Mouse (Mus musculus) gastrocnemius, adult 2 months (tissue): Measurements from ENCODE around the gene Vrk1. TPM values are rescaled to one million over a fixed set of nuclear protein-coding genes. Genes with fewer than 3 reads are reported as not detected.

Source experiments
- DNase-seq: peaks from one replicate; pipeline ENCODE4 v3.0.0; 2022
- H3K27ac ChIP-seq: fragments of 200-600 bp; 2 replicates; pipeline ENCODE4 v1.8.1; 2022; ENCODE audit warnings: mild to moderate bottlenecking
- H3K4me3 ChIP-seq: fragments of 200-600 bp; 2 replicates; pipeline ENCODE4 v1.8.1; 2022; ENCODE audit warnings: mild to moderate bottlenecking, moderate library complexity
- CTCF ChIP-seq: fragments of 200-600 bp; IDR thresholded peaks from 2 replicates; pipeline ENCODE4 v1.8.1; 2022; ENCODE audit warnings: antibody characterized with exemption, mild to moderate bottlenecking, moderate library complexity
- intact Hi-C: fragments of 180-260 bp; cut with DNase I; formaldehyde crosslinking; loops from one replicate; pipeline ENCODE4 v1.15.1; 2025
- total RNA-seq, 2 experiments: library from RNA; stranded (reverse); gene quantifications; 2 replicates each; pipeline ENCODE4 v1.2.3; 2021

The Vrk1 gene
- total RNA-seq, 2 experiments from 2014 or later, result 4.0 to 5.0 TPM

- Histone ChIP-seq H3K4me3 (no peak overlapping the region), H3K27ac (no peak overlapping the region)
- TF ChIP-seq CTCF, result no peak
- intact Hi-C loops, result no loop called here
- no peak for DNase-seq
Observed at GRCm38 (mm10) chr12:106008348-106009050, 1.5 kb upstream of the Vrk1 start.

- intact Hi-C loops, result no loop called here
- TF ChIP-seq CTCF, result no peak
- DNase-seq, result no peak
- H3K27ac ChIP-seq, result peak overlapping the region; percentile 68
- peak overlapping the region; percentile 75 for H3K4me3 ChIP-seq
Observed at GRCm38 (mm10) chr12:106009122-106009870, 732 bp upstream of the Vrk1 start.

- no peak overlapping the region for H3K27ac ChIP-seq
- H3K4me3 ChIP-seq, result no peak overlapping the region
- intact Hi-C loops, result loop anchor here (5.0 to 10.0 kb wide), 2 partner anchors 40 to 327 kb away; partner anchors contain the start of genes Atg2b and Gskip
- TF ChIP-seq CTCF, result no peak
- DNase-seq, result no peak
Observed at GRCm38 (mm10) chr12:106012161-106012560, 2.1 kb downstream of the Vrk1 start.

- TF ChIP-seq CTCF, result no peak
- intact Hi-C loops, result loop anchor here (10.0 kb wide), 1 partner anchor 332 kb away; the partner anchor contains the start of genes Atg2b and Gskip
- Histone ChIP-seq H3K4me3 (no peak overlapping the region), H3K27ac (no peak overlapping the region)
- no peak for DNase-seq
Observed at GRCm38 (mm10) chr12:106016265-106017012, 6.4 kb downstream of the Vrk1 start.

GRCm38 (mm10) chr12:106020063-106020462, 10.0 kb downstream of the Vrk1 start:
- intact Hi-C loops, result no loop called here
- no peak for DNase-seq
- no peak for TF ChIP-seq CTCF
- no peak overlapping the region for H3K27ac ChIP-seq
- no peak overlapping the region for H3K4me3 ChIP-seq

GRCm38 (mm10) chr12:106023652-106024051, 13.6 kb downstream of the Vrk1 start:
- H3K4me3 ChIP-seq, result no peak overlapping the region
- H3K27ac ChIP-seq, result no peak overlapping the region
- intact Hi-C loops, result no loop called here
- no peak for TF ChIP-seq CTCF
- no peak for DNase-seq

GRCm38 (mm10) chr12:106025416-106025815, 15.4 kb downstream of the Vrk1 start:
- Histone ChIP-seq H3K27ac (no peak overlapping the region), H3K4me3 (no peak overlapping the region)
- intact Hi-C loops, result no loop called here
- TF ChIP-seq CTCF, result no peak
- no peak for DNase-seq

GRCm38 (mm10) chr12:106026385-106027134, 16.5 kb downstream of the Vrk1 start:
- intact Hi-C loops, result no loop called here
- H3K27ac ChIP-seq, result no peak overlapping the region
- no peak overlapping the region for H3K4me3 ChIP-seq
- DNase-seq, result no peak
- no peak for TF ChIP-seq CTCF

GRCm38 (mm10) chr12:106027372-106027771, 17.3 kb downstream of the Vrk1 start:
- no peak for TF ChIP-seq CTCF
- intact Hi-C loops, result no loop called here

GRCm38 (mm10) chr12:106029582-106029981, 19.6 kb downstream of the Vrk1 start:
- intact Hi-C loops, result no loop called here
- no peak for DNase-seq
- Histone ChIP-seq H3K4me3 (no peak overlapping the region), H3K27ac (no peak overlapping the region)
- no peak for TF ChIP-seq CTCF

More at GRCm38 (mm10) chr12:106027372-106027771, 17.3 kb downstream of the Vrk1 start:
- no peak overlapping the region for H3K4me3 ChIP-seq
- no peak overlapping the region for H3K27ac ChIP-seq
- DNase-seq, result no peak

- no peak for DNase-seq
- no peak overlapping the region for H3K27ac ChIP-seq
- intact Hi-C loops, result no loop called here
- no peak for TF ChIP-seq CTCF
- no peak overlapping the region for H3K4me3 ChIP-seq
Observed at GRCm38 (mm10) chr12:106030146-106030745, 20.2 kb downstream of the Vrk1 start.

GRCm38 (mm10) chr12:106030796-106031195, 20.8 kb downstream of the Vrk1 start:
- Histone ChIP-seq H3K4me3 (no peak overlapping the region), H3K27ac (no peak overlapping the region)
- intact Hi-C loops, result no loop called here
- DNase-seq, result no peak
- no peak for TF ChIP-seq CTCF
